9 mouse cellular contexts compared by ENCODE assay signal in genomic region chr5:93129953-93130352, GRCm38 (mm10). TPM values are rescaled to one million over a fixed set of nuclear protein-coding genes. Genes with fewer than 3 reads are reported as not detected.
DNase-seq lines count a peak whose midpoint lies in the region; ATAC-seq and TF ChIP-seq lines count a peak whose summit lies in the region.
"Had no signal": no experiment of that assay in that cellular context is flagged by ENCODE, and none has a peak within 500 bp of the region (broad histone marks: within the 10 kb centered on the region; RNA-seq: fewer than 3 reads in every experiment).

No protein-coding gene starts in this region.

- TF ChIP-seq POLR2A in thymus, adult 2 months (IDR thresholded peaks at IDR 0.05; ENCODE audit: control insufficient read depth, extremely low read depth, insufficient read depth, low read length, poor library complexity), result no peak

- peak; percentile 64 for DNase-seq in lung, postnatal 10 days
- DNase-seq in lung, postnatal 14 days, result no peak
- DNase-seq in kidney, postnatal 0 days (ENCODE audit: low spot score), result peak; percentile 96
- DNase-seq in layer of hippocampus, adult 9-11 months, result no peak
- no peak for DNase-seq in c-Kit-positive CD71-positive TER-119-positive erythroid progenitor cells, embryonic 14.5 days (ENCODE audit: low spot score)
- DNase-seq in thymus, adult 2 months, result no peak
- DNase-seq: gastrocnemius, postnatal 10 days had no signal

- H3K27me3 ChIP-seq in embryonic facial prominence, embryonic 12.5 days, result no peaks in the 10 kb centered on the region
- H3K27me3 ChIP-seq in kidney, postnatal 0 days (ENCODE audit: insufficient read depth, low read length), result no peaks in the 10 kb centered on the region
- H3K27me3 ChIP-seq in stomach, embryonic 14.5 days (ENCODE audit: control insufficient read depth, insufficient read depth, low read length), result no peaks in the 10 kb centered on the region
- H3K27me3 ChIP-seq in thymus, adult 2 months (ENCODE audit: control insufficient read depth, insufficient read depth, low read length), result no peaks in the 10 kb centered on the region

- H3K4me2 ChIP-seq in embryonic facial prominence, embryonic 12.5 days (replicated peaks), result 0 out of 2 replicates have a peak overlapping the region, but pooled peaks have one; percentile 10
- H3K4me2 ChIP-seq in kidney, postnatal 0 days (ENCODE audit: low read length), result peak overlapping the region; percentile 9; the same call in 1 of the 2 replicates
- no peak overlapping the region for H3K4me2 ChIP-seq in stomach, embryonic 14.5 days (replicated peaks; ENCODE audit: low read depth, low read length)

- no peak overlapping the region for H3K4me3 ChIP-seq in embryonic facial prominence, embryonic 12.5 days
- H3K4me3 ChIP-seq in kidney, postnatal 0 days (replicated peaks; ENCODE audit: low read depth, low read length), result no peak overlapping the region
- no peak overlapping the region for H3K4me3 ChIP-seq in stomach, embryonic 14.5 days (ENCODE audit: low read depth, low read length)
- no peak overlapping the region for H3K4me3 ChIP-seq in thymus, adult 2 months (ENCODE audit: control insufficient read depth, insufficient read depth, low read length)

- 0 out of 2 replicates have a peak, but pooled peaks have one; percentile 17 for ATAC-seq in embryonic facial prominence, embryonic 12.5 days (ENCODE audit: insufficient number of reproducible peaks, insufficient read depth, low FRiP score, low TSS enrichment)
- peak; percentile 64 for ATAC-seq in kidney, postnatal 0 days (replicated peaks; ENCODE audit: low FRiP score, low read depth)
- ATAC-seq in stomach, embryonic 14.5 days (ENCODE audit: insufficient number of reproducible peaks, insufficient read depth, low FRiP score, low read depth), result peak; percentile 82

- no peak for TF ChIP-seq CTCF in kidney, postnatal 0 days (IDR thresholded peaks at IDR 0.05; ENCODE audit: low read depth)
- TF ChIP-seq CTCF in thymus, adult 2 months (IDR thresholded peaks at IDR 0.05; ENCODE audit: borderline replicate concordance, control insufficient read depth, extremely low read depth, insufficient read depth, low read length, poor library complexity), result no peak

- no peaks in the 10 kb centered on the region for H3K36me3 ChIP-seq in embryonic facial prominence, embryonic 12.5 days
- H3K36me3 ChIP-seq in kidney, postnatal 0 days (ENCODE audit: insufficient read depth, low read length), result no peaks in the 10 kb centered on the region
- H3K36me3 ChIP-seq in stomach, embryonic 14.5 days (ENCODE audit: control insufficient read depth, insufficient read depth, low read length), result no peaks in the 10 kb centered on the region
- no peaks in the 10 kb centered on the region for H3K36me3 ChIP-seq in thymus, adult 2 months (ENCODE audit: control insufficient read depth, insufficient read depth, low read length)

- H3K9me3 ChIP-seq in embryonic facial prominence, embryonic 12.5 days, result no peaks in the 10 kb centered on the region
- no peaks in the 10 kb centered on the region for H3K9me3 ChIP-seq in kidney, postnatal 0 days (replicated peaks; ENCODE audit: low read length)
- H3K9me3 ChIP-seq in stomach, embryonic 14.5 days (ENCODE audit: control insufficient read depth, low read depth, low read length), result no peaks in the 10 kb centered on the region

- peaks cover 90% of the 10 kb centered on the region for H3K4me1 ChIP-seq in embryonic facial prominence, embryonic 12.5 days
- peaks cover 73% of the 10 kb centered on the region for H3K4me1 ChIP-seq in kidney, postnatal 0 days (replicated peaks; ENCODE audit: insufficient read depth, low read length)
- peaks cover 80% of the 10 kb centered on the region for H3K4me1 ChIP-seq in stomach, embryonic 14.5 days (ENCODE audit: control insufficient read depth, insufficient read depth, low read length)
- peaks cover 14% of the 10 kb centered on the region for H3K4me1 ChIP-seq in thymus, adult 2 months (replicated peaks; ENCODE audit: control insufficient read depth, insufficient read depth, low read length)

- peak overlapping the region; percentile 77 for H3K27ac ChIP-seq in embryonic facial prominence, embryonic 12.5 days
- H3K27ac ChIP-seq in kidney, postnatal 0 days, result peak overlapping the region; percentile 88
- peak overlapping the region; percentile 89 for H3K27ac ChIP-seq in stomach, embryonic 14.5 days (ENCODE audit: low read length)
- H3K27ac ChIP-seq in thymus, adult 2 months (ENCODE audit: control insufficient read depth, insufficient read depth, low read length), result no peak overlapping the region

- WGBS in embryonic facial prominence, embryonic 12.5 days, result 6% methylated on average over 4 of the region's 4 CpGs
- 10% methylated on average over 4 of the region's 4 CpGs for WGBS in kidney, postnatal 0 days
- 7% methylated on average over 4 of the region's 4 CpGs for WGBS in stomach, embryonic 14.5 days
- 82% methylated on average over 4 of the region's 4 CpGs for WGBS in thymus, adult 2 months

- H3K9ac ChIP-seq in embryonic facial prominence, embryonic 12.5 days, result no peak overlapping the region
- H3K9ac ChIP-seq in kidney, postnatal 0 days (ENCODE audit: low read depth, low read length), result no peak overlapping the region
- H3K9ac ChIP-seq in stomach, embryonic 14.5 days (replicated peaks; ENCODE audit: low read depth, low read length), result no peak overlapping the region

RNA-seq across cellular contexts. Expression of gene Sept11, which starts 36.7 kb away (rescaled TPM):
- 248 and 263 TPM in 2 replicates for polyA plus RNA-seq in embryonic facial prominence, embryonic 12.5 days (2016; fragmentation: Nextera tagmentation; extraction: Ambion mirVana)
- 140 and 154 TPM in 2 replicates for polyA plus RNA-seq in kidney, postnatal 0 days (2015; fragmentation: Nextera tagmentation; extraction: Ambion mirVana)
- 176 and 186 TPM in 2 replicates for polyA plus RNA-seq in stomach, embryonic 14.5 days (2014; fragmentation: Nextera tagmentation; extraction: Ambion mirVana)
- 39.0 and 48.9 TPM in 2 replicates for polyA plus RNA-seq in thymus, adult 2 months (2012; rRNA removed)

Comparison
In these comparisons a context has a peak if more than half of its experiments do, and no peak if none do; other contexts are left out.
1. DNase-seq: peak in lung, postnatal 10 days (single experiment) and kidney, postnatal 0 days (single experiment); none in lung, postnatal 14 days (single experiment), layer of hippocampus, adult 9-11 months (single experiment), c-Kit-positive CD71-positive TER-119-positive erythroid progenitor cells, embryonic 14.5 days (single experiment) and thymus, adult 2 months (single experiment).
2. ATAC-seq: peak in every context shown above with its lines; median percentile 82 in stomach, embryonic 14.5 days; 64 in kidney, postnatal 0 days; 17 in embryonic facial prominence, embryonic 12.5 days.